Mouse (Mus musculus): ENCODE results near the gene Fam178b.
A peak's percentile ranks its signal among the peaks of the same experiment; 100 is the strongest.

DNA sequence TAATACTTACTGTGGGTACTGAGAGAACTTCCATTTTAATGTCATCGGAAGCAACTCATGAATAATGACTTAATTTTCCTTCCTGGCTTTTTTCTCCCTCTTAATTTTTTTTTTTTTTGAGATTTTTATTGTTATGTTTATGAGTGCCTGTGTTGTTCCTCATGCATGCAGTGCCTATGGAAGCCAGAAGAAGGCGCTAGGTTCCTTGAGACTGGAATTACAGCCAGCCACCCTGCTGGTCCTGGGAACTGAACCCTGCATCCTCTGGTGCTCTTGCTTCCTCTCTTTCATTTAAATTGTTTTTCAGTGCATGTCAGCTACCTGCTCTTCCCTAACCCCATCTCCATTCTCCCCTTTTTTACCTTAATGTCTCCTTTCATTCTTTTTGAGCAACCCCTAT lies 169.3 kb downstream of the Fam178b start:
- no peak for TF ChIP-seq GATA2 (IDR thresholded peaks at IDR 0.05; ENCODE audit: borderline replicate concordance, low read depth, low read length)
- peak; percentile 47 for TF ChIP-seq CTCF (IDR thresholded peaks at IDR 0.05; ENCODE audit: low read depth, low read length)
- no peak for TF ChIP-seq POLR2AphosphoS5 (IDR thresholded peaks at IDR 0.05; ENCODE audit: insufficient replicate concordance, low read depth, low read length)

All from G1E (cell line).